Mouse (Mus musculus) erythroblast, adult 5-6 weeks (primary cell): ENCODE data around the gene Tecta. TPM values are rescaled to one million over a fixed set of nuclear protein-coding genes. Genes with fewer than 3 reads are reported as not detected.

Experiments used
- ATAC-seq: replicated peaks from 2 replicates; pipeline ENCODE4 v1.8.0; 2016; ENCODE audit warnings: moderate number of reproducible peaks, mild to moderate bottlenecking, moderate TSS enrichment, inconsistent platforms; ENCODE audit not compliant: poor library complexity, low FRiP score, severe bottlenecking
- total RNA-seq, 2 experiments: library from RNA; stranded (forward) in 1 of 2; stranded (reverse) in 1 of 2; fragments of 150-400 nt in 1 of 2; fragments of 200-764, 138-1000 nt in 1 of 2; gene quantifications; 2 replicates each; pipeline versions ENCODE4 v1.2.3 to v1.2.4; 2015 to 2017; ENCODE audit warnings: low replicate concordance in 2 of 2

The Tecta gene
- total RNA-seq, 2 experiments from 2014 or later, result 1.1 TPM; not detected in 1

- ATAC-seq, result no peak
Observed at GRCm38 (mm10) chr9:42394321-42394720, 5.4 kb downstream of the Tecta start.

- ATAC-seq, result no peak
Observed at GRCm38 (mm10) chr9:42392927-42393326, 6.8 kb downstream of the Tecta start.

- no peak for ATAC-seq
Observed at GRCm38 (mm10) chr9:42388490-42388889, 11.2 kb downstream of the Tecta start.

GRCm38 (mm10) chr9:42387038-42387437 lies 12.7 kb downstream of the Tecta start:
- ATAC-seq, result no peak

- ATAC-seq, result no peak
Observed at GRCm38 (mm10) chr9:42385656-42386055, 14.1 kb downstream of the Tecta start.

GRCm38 (mm10) chr9:42382628-42383347 lies 16.9 kb downstream of the Tecta start:
- no peak for ATAC-seq

- ATAC-seq, result no peak
Observed at GRCm38 (mm10) chr9:42382063-42382462, 17.7 kb downstream of the Tecta start.

- ATAC-seq, result no peak
Observed at GRCm38 (mm10) chr9:42378071-42378470, 21.7 kb downstream of the Tecta start.

GRCm38 (mm10) chr9:42377656-42378055 lies 22.1 kb downstream of the Tecta start:
- no peak for ATAC-seq

- peak; percentile 50; the same call in 1 of the 2 replicates for ATAC-seq
Observed at GRCm38 (mm10) chr9:42371670-42372368, 27.9 kb downstream of the Tecta start.

GRCm38 (mm10) chr9:42357585-42357984 lies 42.1 kb downstream of the Tecta start:
- no peak for ATAC-seq

GRCm38 (mm10) chr9:42354871-42355270 lies 44.9 kb downstream of the Tecta start:
- no peak for ATAC-seq

GRCm38 (mm10) chr9:42349791-42350190 lies 49.9 kb downstream of the Tecta start:
- no peak for ATAC-seq

- ATAC-seq, result no peak
Observed at GRCm38 (mm10) chr9:42346297-42346696, 53.4 kb downstream of the Tecta start.

GRCm38 (mm10) chr9:42339151-42339550 lies 60.6 kb downstream of the Tecta start:
- no peak for ATAC-seq

- no peak for ATAC-seq
Observed at GRCm38 (mm10) chr9:42337026-42337425, 62.7 kb downstream of the Tecta start.

- ATAC-seq, result no peak
Observed at GRCm38 (mm10) chr9:42336575-42336974, 63.2 kb downstream of the Tecta start.

- ATAC-seq, result no peak
Observed at GRCm38 (mm10) chr9:42334885-42335284, 64.8 kb downstream of the Tecta start.

- ATAC-seq, result no peak
Observed at GRCm38 (mm10) chr9:42332692-42333091, 67.0 kb downstream of the Tecta start.

GRCm38 (mm10) chr9:42331341-42331740 lies 68.4 kb downstream of the Tecta start:
- no peak for ATAC-seq

GRCm38 (mm10) chr9:42329753-42330152 lies 70.0 kb downstream of the Tecta start:
- ATAC-seq, result no peak
